Mouse (Mus musculus) liver, embryonic 13.5 days (tissue): ENCODE results near the gene Gm15517. TPM values are rescaled to one million over a fixed set of nuclear protein-coding genes. Genes with fewer than 3 reads are reported as not detected.
A peak's percentile ranks its signal among the peaks of the same experiment; 100 is the strongest.
"Not testable (repeated sequence)": the region's sequence is repeated elsewhere in the genome, so short reads cannot be mapped to it uniquely, and the experiment has no call there.

Source experiments
- ATAC-seq: fragments of 200-750 bp; cut with Nextera tagmentation; 2 replicates; pipeline ENCODE4 v1.8.0; 2017; ENCODE audit warnings: low read depth, mild to moderate bottlenecking, moderate number of reproducible peaks, moderate library complexity
- DNase-seq: peaks from one replicate; pipeline ENCODE4 v3.0.0; 2022
- H3K27ac ChIP-seq: fragments of 300-500 bp; sonication (generic); 2 replicates; pipeline ENCODE4 v1.5.1; 2015; ENCODE audit warnings: moderate library complexity, mild to moderate bottlenecking, inconsistent platforms
- H3K27me3 ChIP-seq: fragments of 300-500 bp; sonication (generic); 2 replicates; pipeline ENCODE4 v1.6.1; 2015; ENCODE audit warnings: mild to moderate bottlenecking, inconsistent platforms
- H3K36me3 ChIP-seq: fragments of 300-500 bp; sonication (generic); 2 replicates; pipeline ENCODE4 v1.6.1; 2015; ENCODE audit warnings: mild to moderate bottlenecking, inconsistent platforms
- H3K4me1 ChIP-seq: fragments of 300-500 bp; sonication (generic); replicated peaks from 2 replicates; pipeline ENCODE4 v1.6.1; 2015; ENCODE audit warnings: inconsistent platforms
- H3K4me2 ChIP-seq: fragments of 300-500 bp; sonication (generic); 2 replicates; pipeline ENCODE4 v1.6.1; 2015; ENCODE audit warnings: inconsistent platforms, mild to moderate bottlenecking, moderate library complexity
- H3K4me3 ChIP-seq: fragments of 300-500 bp; sonication (generic); replicated peaks from 2 replicates; pipeline ENCODE4 v1.5.1; 2015; ENCODE audit warnings: mild to moderate bottlenecking, inconsistent platforms
- H3K9ac ChIP-seq: fragments of 300-500 bp; sonication (generic); 2 replicates; pipeline ENCODE4 v1.6.1; 2015; ENCODE audit warnings: mild to moderate bottlenecking, inconsistent platforms
- H3K9me3 ChIP-seq: fragments of 300-500 bp; sonication (generic); replicated peaks from 2 replicates; pipeline ENCODE4 v1.6.1; 2016; ENCODE audit warnings: inconsistent platforms
- WGBS: fragments of 180-500 bp; shearing (Covaris S2); methylation state at CpG from one replicate; pipeline ENCODE4 v1.1.7; 2015; ENCODE audit not compliant: insufficient replicate concordance; 5-methylcytosine and 5-hydroxymethylcytosine counted together
- polyA plus RNA-seq: library from polyadenylated mRNA; unstranded; fragments of >200 nt; fragmentation: Nextera tagmentation; extraction: Ambion mirVana; gene quantifications from 2 replicates; pipeline ENCODE4 v1.2.1, GENCODE M21; 2015

Gene Gm15517
- polyA plus RNA-seq, 1 experiment from 2014 or later = not detected

- Histone ChIP-seq H3K27ac (peak overlapping the region; percentile 71), H3K4me3 (peak overlapping the region; percentile 93), H3K4me1 (peaks cover 45% of the 10 kb centered on the region), H3K27me3 (no peaks in the 10 kb centered on the region), H3K4me2 (peak overlapping the region; percentile 87), H3K9ac (peak overlapping the region; percentile 91), H3K9me3 (no peaks in the 10 kb centered on the region), H3K36me3 (peaks cover 41% of the 10 kb centered on the region)
- DNase-seq (peak; percentile 37), ATAC-seq (peak; percentile 14)
- under 1% methylated on average over 23 of the region's 23 CpGs for WGBS
Measured at GRCm38 (mm10) chr7:44246984-44247470, 14.2 kb upstream of the Gm15517 start.

GRCm38 (mm10) chr7:44247971-44248370 is 13.3 kb upstream of the Gm15517 start:
- H3K36me3 ChIP-seq = peaks cover 51% of the 10 kb centered on the region
- no peak overlapping the region for H3K27ac ChIP-seq
- H3K4me3 ChIP-seq = peak overlapping the region; percentile 93
- H3K4me1 ChIP-seq = peaks cover 45% of the 10 kb centered on the region
- ATAC-seq = no peak
- peak overlapping the region; percentile 91 for H3K9ac ChIP-seq
- no peak for DNase-seq
- WGBS = 82% methylated on average over 2 of the region's 2 CpGs
- H3K27me3 ChIP-seq = no peaks in the 10 kb centered on the region
- H3K9me3 ChIP-seq = no peaks in the 10 kb centered on the region
- H3K4me2 ChIP-seq = peak overlapping the region; percentile 87

- DNase-seq (no peak), ATAC-seq (no peak)
- no peak overlapping the region for H3K27ac ChIP-seq
- H3K27me3 ChIP-seq = no peaks in the 10 kb centered on the region
- H3K9me3 ChIP-seq = no peaks in the 10 kb centered on the region
- H3K36me3 ChIP-seq = peaks cover 57% of the 10 kb centered on the region
- WGBS = 82% methylated on average over 4 of the region's 4 CpGs
- 0 out of 2 replicates have a peak overlapping the region, but pooled peaks have one; percentile 8 for H3K4me2 ChIP-seq
- no peak overlapping the region for H3K4me3 ChIP-seq
- peaks cover 45% of the 10 kb centered on the region for H3K4me1 ChIP-seq
- no peak overlapping the region for H3K9ac ChIP-seq
Measured at GRCm38 (mm10) chr7:44249248-44249647, 12.0 kb upstream of the Gm15517 start.

GRCm38 (mm10) chr7:44250732-44251275 is 10.4 kb upstream of the Gm15517 start:
- not testable (repeated sequence) for H3K4me2 ChIP-seq, H3K27ac ChIP-seq, H3K9ac ChIP-seq, H3K27me3 ChIP-seq, ATAC-seq, H3K4me3 ChIP-seq, H3K9me3 ChIP-seq, DNase-seq
- 81% methylated on average over 17 of the region's 17 CpGs for WGBS
- H3K36me3 ChIP-seq = peaks cover 57% of the 10 kb centered on the region
- peaks cover 36% of the 10 kb centered on the region for H3K4me1 ChIP-seq

GRCm38 (mm10) chr7:44253023-44253616 is 8.1 kb upstream of the Gm15517 start:
- H3K27me3 ChIP-seq = no peaks in the 10 kb centered on the region
- peaks cover 53% of the 10 kb centered on the region for H3K36me3 ChIP-seq
- no peak overlapping the region for H3K4me2 ChIP-seq
- peaks cover 23% of the 10 kb centered on the region for H3K4me1 ChIP-seq
- H3K4me3 ChIP-seq = no peak overlapping the region
- no peak overlapping the region for H3K27ac ChIP-seq
- H3K9me3 ChIP-seq = no peaks in the 10 kb centered on the region
- ATAC-seq (no peak; the same call in 1 of the 2 replicates), DNase-seq (no peak)
- no peak overlapping the region for H3K9ac ChIP-seq
- WGBS = 58% methylated on average over 15 of the region's 15 CpGs

- H3K27me3 ChIP-seq = no peaks in the 10 kb centered on the region
- no peak for DNase-seq
- peaks cover 35% of the 10 kb centered on the region for H3K36me3 ChIP-seq
- no peak overlapping the region for H3K9ac ChIP-seq
- H3K9me3 ChIP-seq = no peaks in the 10 kb centered on the region
- no peak overlapping the region for H3K4me3 ChIP-seq
- WGBS = 71% methylated on average over 6 of the region's 6 CpGs
- ATAC-seq = no peak
- 0 out of 2 replicates have a peak, but pooled peaks cover 7% of the 10 kb centered on the region for H3K4me1 ChIP-seq
- H3K4me2 ChIP-seq = no peak overlapping the region
- no peak overlapping the region for H3K27ac ChIP-seq
Measured at GRCm38 (mm10) chr7:44254930-44255329, 6.3 kb upstream of the Gm15517 start.

GRCm38 (mm10) chr7:44257278-44257677 is 4.0 kb upstream of the Gm15517 start, which contains the start of gene Acp4:
Gene Acp4 (minus strand): TSS chr7:44257378.
- Histone ChIP-seq H3K27ac (no peak within 1 kb of the TSS), H3K27me3 (peaks cover 19% of the 10 kb centered on the region), H3K9me3 (no peaks in the 10 kb centered on the region), H3K4me3 (no peak within 1 kb of the TSS), H3K9ac (no peak within 1 kb of the TSS), H3K36me3 (peaks cover 14% of the 10 kb centered on the region), H3K4me1 (no peaks in the 10 kb centered on the region), H3K4me2 (no peak within 1 kb of the TSS)
- DNase-seq = no peak
- 63% methylated on average over 4 of the region's 4 CpGs for WGBS
- no peak for ATAC-seq

- no peak overlapping the region for H3K9ac ChIP-seq
- H3K4me3 ChIP-seq = no peak overlapping the region
- peaks cover 5% of the 10 kb centered on the region; the same call in 1 of the 2 replicates for H3K4me1 ChIP-seq
- no peaks in the 10 kb centered on the region for H3K36me3 ChIP-seq
- no peak for ATAC-seq
- H3K27me3 ChIP-seq = peaks cover 41% of the 10 kb centered on the region
- H3K4me2 ChIP-seq = no peak overlapping the region
- WGBS = 56% methylated on average over 6 of the region's 6 CpGs
- no peak for DNase-seq
- H3K9me3 ChIP-seq = no peaks in the 10 kb centered on the region
- H3K27ac ChIP-seq = no peak overlapping the region
Measured at GRCm38 (mm10) chr7:44260410-44260809, 837 bp upstream of the Gm15517 start.

- H3K9me3 ChIP-seq = no peaks in the 10 kb centered on the region
- DNase-seq = peak; percentile 81
- H3K9ac ChIP-seq = no peak overlapping the region
- H3K27me3 ChIP-seq = peaks cover 52% of the 10 kb centered on the region
- peak; percentile 46; the same call in 1 of the 2 replicates for ATAC-seq
- no peaks in the 10 kb centered on the region for H3K36me3 ChIP-seq
- no peak overlapping the region for H3K27ac ChIP-seq
- H3K4me3 ChIP-seq = peak overlapping the region; percentile 14; the same call in 1 of the 2 replicates
- peaks cover 5% of the 10 kb centered on the region; the same call in 1 of the 2 replicates for H3K4me1 ChIP-seq
- 4% methylated on average over 34 of the region's 34 CpGs for WGBS
- no peak overlapping the region for H3K4me2 ChIP-seq
Measured at GRCm38 (mm10) chr7:44262791-44263643, 1.8 kb downstream of the Gm15517 start.

- 68% methylated on average over 11 of the region's 11 CpGs for WGBS
- H3K27ac ChIP-seq = no peak overlapping the region
- peaks cover 3% of the 10 kb centered on the region; the same call in 1 of the 2 replicates for H3K4me1 ChIP-seq
- no peak for DNase-seq
- no peak for ATAC-seq
- no peak overlapping the region for H3K9ac ChIP-seq
- H3K4me2 ChIP-seq = no peak overlapping the region
- no peaks in the 10 kb centered on the region for H3K9me3 ChIP-seq
- peaks cover 40% of the 10 kb centered on the region for H3K27me3 ChIP-seq
- no peaks in the 10 kb centered on the region for H3K36me3 ChIP-seq
- H3K4me3 ChIP-seq = no peak overlapping the region
Measured at GRCm38 (mm10) chr7:44268117-44268516, 6.9 kb downstream of the Gm15517 start.

GRCm38 (mm10) chr7:44269397-44269796 is 8.2 kb downstream of the Gm15517 start:
- ATAC-seq (no peak), DNase-seq (no peak)
- Histone ChIP-seq H3K36me3 (no peaks in the 10 kb centered on the region), H3K9me3 (no peaks in the 10 kb centered on the region), H3K4me3 (no peak overlapping the region), H3K4me2 (no peak overlapping the region), H3K27me3 (peaks cover 36% of the 10 kb centered on the region), H3K27ac (no peak overlapping the region), H3K9ac (no peak overlapping the region), H3K4me1 (no peaks in the 10 kb centered on the region)
- WGBS = 47% methylated on average over 2 of the region's 2 CpGs
